Mouse (Mus musculus) C2C12 (cell line): ENCODE results near the gene Rpp25.

Experiments
- CEBPB ChIP-seq: IDR thresholded peaks from one replicate; pipeline ENCODE4 v1.6.1; 2011; ENCODE audit warnings: low read depth, mild to moderate bottlenecking, control low read depth, moderate library complexity
- CTCF ChIP-seq: IDR thresholded peaks from one replicate; pipeline ENCODE4 v1.5.1; 2011; ENCODE audit not compliant: control insufficient read depth, insufficient read depth, insufficient read length
- FOSL1 ChIP-seq: IDR thresholded peaks from one replicate; pipeline ENCODE4 v1.8.0; 2011; ENCODE audit warnings: mild to moderate bottlenecking, low read length; ENCODE audit not compliant: poor library complexity, insufficient read depth, severe bottlenecking
- MAX ChIP-seq: IDR thresholded peaks from one replicate; pipeline ENCODE4 v1.6.1; 2011; ENCODE audit warnings: mild to moderate bottlenecking, control low read depth
- MYOG ChIP-seq: IDR thresholded peaks from one replicate; pipeline ENCODE4 v1.6.1; 2011; ENCODE audit not compliant: control insufficient read depth, insufficient read length; ENCODE audit errors: extremely low read depth
- USF1 ChIP-seq: IDR thresholded peaks from one replicate; pipeline ENCODE4 v1.6.1; 2011; ENCODE audit warnings: low read depth, mild to moderate bottlenecking, control low read depth, moderate library complexity

DNA sequence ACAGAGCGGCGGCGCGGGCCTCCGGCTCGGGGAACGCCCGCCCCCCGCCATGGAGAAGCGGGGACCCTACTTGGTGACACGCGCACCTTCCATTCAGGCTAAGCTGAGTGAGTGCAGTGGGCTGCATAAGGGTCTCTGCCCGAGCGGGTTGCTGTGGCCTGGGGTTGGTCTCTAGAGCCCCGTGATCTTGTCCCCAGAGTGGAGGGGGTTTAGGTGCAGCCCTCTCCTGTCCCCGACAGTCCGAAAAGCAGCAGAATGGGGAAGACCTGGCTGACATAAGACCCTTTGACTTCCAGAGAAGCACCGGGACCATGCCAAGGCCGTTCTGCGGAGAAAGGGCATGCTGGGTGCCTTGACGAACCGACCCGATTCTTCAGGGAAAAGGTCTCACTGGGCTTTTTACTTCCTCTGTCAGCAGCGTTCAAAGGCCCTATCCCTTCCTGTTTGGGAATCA is 33.9 kb downstream of the Rpp25 start:
- no peak for TF ChIP-seq CTCF
- TF ChIP-seq USF1: no peak
- TF ChIP-seq MYOG: no peak
- TF ChIP-seq CEBPB: no peak
- no peak for TF ChIP-seq MAX
- no peak for TF ChIP-seq FOSL1
